ENCODE assay signal across 33 mouse cellular contexts in genomic region chr5:93308909-93309308, GRCm38 (mm10).
"Had no signal": no experiment of that assay in that cellular context is flagged by ENCODE, and none has a peak within 500 bp of the region (broad histone marks: within the 10 kb centered on the region; RNA-seq: fewer than 3 reads in every experiment).

No protein-coding gene starts in this region.

- H3K27ac ChIP-seq: heart, embryonic 10.5 days; heart, embryonic 13.5 days; heart, embryonic 15.5 days; hindbrain, embryonic 10.5 days; hindbrain, embryonic 12.5 days; hindbrain, embryonic 13.5 days; hindbrain, embryonic 14.5 days; hindbrain, embryonic 15.5 days; hindbrain, postnatal 0 days; intestine, embryonic 15.5 days; kidney, embryonic 15.5 days; kidney, postnatal 0 days; layer of hippocampus, adult 2 months; left cerebral cortex, adult 2 months had no signal

- H3K27me3 ChIP-seq: heart, embryonic 12.5 days; heart, embryonic 13.5 days; heart, embryonic 15.5 days; hindbrain, embryonic 12.5 days; hindbrain, embryonic 13.5 days; hindbrain, embryonic 15.5 days; intestine, embryonic 15.5 days; kidney, embryonic 15.5 days had no signal

- DNase-seq: heart, postnatal 14 days; heart, postnatal 36 days; heart, postnatal 4 days; kidney, adult 11 months; kidney, adult 18-20 months; kidney, adult 8-10 months; kidney, adult 9 months; kidney, postnatal 10 days; kidney, postnatal 14 days; kidney, postnatal 25 days; kidney, postnatal 4 days; layer of hippocampus, adult 9-11 months; layer of hippocampus, postnatal 36 days had no signal

- H3K4me2 ChIP-seq: heart, embryonic 11.5 days; heart, embryonic 12.5 days; heart, embryonic 13.5 days; heart, embryonic 15.5 days; hindbrain, embryonic 12.5 days; hindbrain, embryonic 13.5 days; hindbrain, embryonic 14.5 days; hindbrain, embryonic 15.5 days; intestine, embryonic 15.5 days; kidney, embryonic 15.5 days had no signal

- H3K4me1 ChIP-seq: heart, embryonic 10.5 days; heart, embryonic 12.5 days; heart, embryonic 13.5 days; heart, embryonic 15.5 days; hindbrain, embryonic 10.5 days; hindbrain, embryonic 12.5 days; hindbrain, embryonic 13.5 days; hindbrain, embryonic 15.5 days; intestine, embryonic 15.5 days; kidney, embryonic 15.5 days had no signal

- H3K9me3 ChIP-seq: heart, embryonic 10.5 days; heart, embryonic 12.5 days; heart, embryonic 13.5 days; heart, embryonic 15.5 days; hindbrain, embryonic 10.5 days; hindbrain, embryonic 12.5 days; hindbrain, embryonic 13.5 days; hindbrain, embryonic 15.5 days; intestine, embryonic 15.5 days; kidney, embryonic 15.5 days had no signal

- H3K36me3 ChIP-seq: heart, embryonic 10.5 days; heart, embryonic 12.5 days; heart, embryonic 13.5 days; heart, embryonic 15.5 days; hindbrain, embryonic 10.5 days; hindbrain, embryonic 12.5 days; hindbrain, embryonic 13.5 days; hindbrain, embryonic 15.5 days; intestine, embryonic 15.5 days; kidney, embryonic 15.5 days had no signal

- ATAC-seq: hindbrain, embryonic 16.5 days; hindbrain, postnatal 0 days; inflammation-experienced regulatory T-cells, adult 6 months; intestine, embryonic 15.5 days; intestine, embryonic 16.5 days; intestine, postnatal 0 days had no signal

- H3K4me3 ChIP-seq: heart, embryonic 10.5 days; heart, embryonic 12.5 days; heart, embryonic 13.5 days; heart, embryonic 15.5 days; hindbrain, embryonic 10.5 days; hindbrain, embryonic 12.5 days; hindbrain, embryonic 13.5 days; hindbrain, embryonic 15.5 days; intestine, embryonic 15.5 days; kidney, embryonic 15.5 days; layer of hippocampus, adult 2 months; left cerebral cortex, adult 2 months had no signal

- H3K9ac ChIP-seq: heart, embryonic 12.5 days; heart, embryonic 13.5 days; heart, embryonic 15.5 days; hindbrain, embryonic 12.5 days; hindbrain, embryonic 13.5 days; hindbrain, embryonic 14.5 days; hindbrain, embryonic 15.5 days; intestine, embryonic 15.5 days; kidney, embryonic 15.5 days had no signal
